Mouse (Mus musculus) brain, adult 2 months (tissue): ENCODE measurements around the gene Dhx34.
"Not testable (repeated sequence)": the region's sequence is repeated elsewhere in the genome, so short reads cannot be mapped to it uniquely, and the experiment has no call there.

Experiments
- DNase-seq: peaks from one replicate; pipeline ENCODE4 v3.0.0; 2011; ENCODE audit warnings: low read depth, low spot score

The Dhx34 gene

GRCm38 (mm10) chr7:16221582-16222272 is at the start of gene Dhx34:
TSS of gene Dhx34 (minus strand) at chr7:16222037.
- peak; percentile 98 for DNase-seq

GRCm38 (mm10) chr7:16271139-16271538 is 49.3 kb upstream of the Dhx34 start:
- peak; percentile 47 for DNase-seq

GRCm38 (mm10) chr7:16266593-16266992 is 44.8 kb upstream of the Dhx34 start:
- DNase-seq, result not testable (repeated sequence)

GRCm38 (mm10) chr7:16265856-16266255 is 44.0 kb upstream of the Dhx34 start:
- no peak for DNase-seq

GRCm38 (mm10) chr7:16263843-16264242 is 42.0 kb upstream of the Dhx34 start:
- DNase-seq, result no peak

GRCm38 (mm10) chr7:16263015-16263787 is 41.4 kb upstream of the Dhx34 start:
- peak; percentile 90 for DNase-seq

GRCm38 (mm10) chr7:16261097-16261496 is 39.3 kb upstream of the Dhx34 start:
- no peak for DNase-seq

GRCm38 (mm10) chr7:16259110-16259590 is 37.3 kb upstream of the Dhx34 start, which contains the start of gene C5ar1:
TSS of gene C5ar1 (minus strand) at chr7:16259540.
- DNase-seq, result no peak

GRCm38 (mm10) chr7:16257830-16258229 is 36.0 kb upstream of the Dhx34 start:
- DNase-seq, result no peak

GRCm38 (mm10) chr7:16255963-16256362 is 34.1 kb upstream of the Dhx34 start:
- not testable (repeated sequence) for DNase-seq

- DNase-seq, result peak; percentile 37
Observed at GRCm38 (mm10) chr7:16254195-16254594, 32.4 kb upstream of the Dhx34 start.

GRCm38 (mm10) chr7:16250687-16251086 is 28.9 kb upstream of the Dhx34 start:
- DNase-seq, result no peak

- DNase-seq, result no peak
Observed at GRCm38 (mm10) chr7:16245958-16246357, 24.1 kb upstream of the Dhx34 start.

GRCm38 (mm10) chr7:16244067-16244466 is 22.2 kb upstream of the Dhx34 start, which contains the start of gene C5ar2:
TSS of gene C5ar2 (minus strand) at chr7:16244154.
- DNase-seq, result peak; percentile 56

- DNase-seq, result no peak
Observed at GRCm38 (mm10) chr7:16242198-16242597, 20.4 kb upstream of the Dhx34 start.

GRCm38 (mm10) chr7:16241787-16242186 is 19.9 kb upstream of the Dhx34 start:
- no peak for DNase-seq

GRCm38 (mm10) chr7:16240978-16241303 is 19.1 kb upstream of the Dhx34 start:
- DNase-seq, result no peak

GRCm38 (mm10) chr7:16240281-16240977 is 18.6 kb upstream of the Dhx34 start:
- DNase-seq, result no peak

GRCm38 (mm10) chr7:16239554-16239997 is 17.7 kb upstream of the Dhx34 start:
- peak; percentile 87 for DNase-seq

GRCm38 (mm10) chr7:16229869-16230268 is 8.0 kb upstream of the Dhx34 start:
- DNase-seq, result no peak

GRCm38 (mm10) chr7:16213986-16214385 is 7.9 kb downstream of the Dhx34 start:
- no peak for DNase-seq

- DNase-seq, result no peak
Observed at GRCm38 (mm10) chr7:16213196-16213595, 8.6 kb downstream of the Dhx34 start.
